Mouse (Mus musculus): ENCODE measurements around the gene Crebbp. TPM values are rescaled to one million over a fixed set of nuclear protein-coding genes. Genes with fewer than 3 reads are reported as not detected.

The Crebbp gene
- polyA plus RNA-seq, 1 experiment from 2014 or later = 14.8 TPM

DNA sequence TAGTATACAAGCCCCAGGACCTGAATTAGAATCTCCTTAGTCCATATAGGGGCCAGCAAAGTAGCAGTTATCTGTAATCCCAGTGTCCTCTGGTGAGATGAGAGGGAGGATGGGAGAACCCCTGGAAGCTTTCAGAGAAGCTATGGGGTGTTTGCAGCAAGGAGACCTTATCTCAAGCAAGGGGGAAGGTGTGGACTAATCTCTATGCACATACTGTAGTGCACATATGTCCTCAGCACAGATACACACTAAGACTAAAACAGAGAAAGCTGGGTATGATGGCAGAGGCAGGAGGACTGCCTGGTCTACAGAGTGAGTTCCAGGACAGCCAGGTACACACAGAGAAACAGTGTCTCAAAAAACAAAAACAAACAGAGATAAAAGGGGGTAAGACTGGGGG lies 21.8 kb upstream of the Crebbp start:
- H3K27ac ChIP-seq (replicated peaks) = no peak overlapping the region
- no peaks in the 10 kb centered on the region for H3K36me3 ChIP-seq (ENCODE audit: control insufficient read depth, insufficient read depth, low read length)
- no peak for DNase-seq (ENCODE audit: low spot score)
- H3K27me3 ChIP-seq (ENCODE audit: control insufficient read depth, insufficient read depth, low read length) = no peaks in the 10 kb centered on the region
- TF ChIP-seq EP300 (optimal IDR thresholded peaks at IDR 0.05) (no peak), CTCF (IDR thresholded peaks at IDR 0.05; ENCODE audit: low read depth) (no peak)
- H3K9me3 ChIP-seq (ENCODE audit: control insufficient read depth, low read length) = no peaks in the 10 kb centered on the region
- no peak overlapping the region for H3K4me2 ChIP-seq (replicated peaks; ENCODE audit: low read depth)
- no peak overlapping the region for H3K4me3 ChIP-seq (ENCODE audit: low read depth, low read length)
- no peak overlapping the region for H3K9ac ChIP-seq (ENCODE audit: low read length)
- no peaks in the 10 kb centered on the region for H3K4me1 ChIP-seq (replicated peaks; ENCODE audit: control insufficient read depth, insufficient read depth)
- no peak for ATAC-seq (ENCODE audit: low FRiP score, low TSS enrichment)

- Histone ChIP-seq H3K27ac (replicated peaks) (no peak overlapping the region), H3K4me2 (replicated peaks; ENCODE audit: low read depth) (no peak overlapping the region), H3K9me3 (ENCODE audit: control insufficient read depth, low read length) (no peaks in the 10 kb centered on the region), H3K9ac (ENCODE audit: low read length) (no peak overlapping the region), H3K27me3 (ENCODE audit: control insufficient read depth, insufficient read depth, low read length) (no peaks in the 10 kb centered on the region), H3K4me3 (ENCODE audit: low read depth, low read length) (no peak overlapping the region), H3K4me1 (replicated peaks; ENCODE audit: control insufficient read depth, insufficient read depth) (no peaks in the 10 kb centered on the region), H3K36me3 (ENCODE audit: control insufficient read depth, insufficient read depth, low read length) (no peaks in the 10 kb centered on the region)
- WGBS = 78% methylated on average over 2 of the region's 2 CpGs
- DNase-seq (ENCODE audit: low spot score) = no peak
- no peak for ATAC-seq (ENCODE audit: low FRiP score, low TSS enrichment)
- no peak for TF ChIP-seq EP300 (optimal IDR thresholded peaks at IDR 0.05)
Observed at GRCm38 (mm10) chr16:4225841-4226240, 12.0 kb upstream of the Crebbp start.

DNA sequence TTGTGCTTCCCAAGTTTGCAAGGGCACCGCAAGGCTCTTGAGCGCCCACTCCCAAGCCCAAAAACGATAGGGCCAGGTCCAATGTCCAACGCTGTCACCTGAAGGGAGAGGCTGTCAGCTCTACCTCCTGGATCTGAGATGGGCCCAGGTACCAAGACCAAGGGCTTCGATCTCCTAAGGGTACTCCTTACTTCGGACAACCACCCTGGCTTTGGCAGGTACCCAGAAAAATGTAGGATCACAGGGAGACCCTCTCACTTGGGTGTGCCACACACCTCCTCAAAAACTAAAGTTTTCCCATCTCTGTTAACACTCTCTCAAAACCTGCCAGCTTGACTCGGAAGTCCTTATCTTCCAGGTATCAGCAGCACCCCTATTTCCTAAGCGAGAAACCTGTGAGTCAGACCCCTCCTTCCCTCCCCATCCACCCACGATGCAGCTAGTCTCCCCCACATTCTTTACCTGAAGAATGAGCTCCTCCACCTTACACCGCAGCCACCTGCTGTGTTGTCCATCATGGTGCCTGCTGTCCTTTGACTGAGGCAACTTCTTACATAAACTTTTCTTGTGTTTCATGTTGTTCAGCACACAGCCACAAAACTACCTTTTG lies 939 bp upstream of the Crebbp start:
- ATAC-seq (ENCODE audit: low FRiP score, low TSS enrichment) = peak; percentile 20; the same call in 1 of the 2 replicates
- TF ChIP-seq EP300 (optimal IDR thresholded peaks at IDR 0.05) = no peak
- no peak for TF ChIP-seq CTCF (IDR thresholded peaks at IDR 0.05; ENCODE audit: low read depth)

GRCm38 (mm10) chr16:4212963-4213798 lies 616 bp downstream of the Crebbp start:
- H3K4me3 ChIP-seq (ENCODE audit: low read depth, low read length) = peak overlapping the region; percentile 88
- no peaks in the 10 kb centered on the region for H3K27me3 ChIP-seq (ENCODE audit: control insufficient read depth, insufficient read depth, low read length)
- DNase-seq (ENCODE audit: low spot score) (peak; percentile 78), ATAC-seq (ENCODE audit: low FRiP score, low TSS enrichment) (peak; percentile 79)
- H3K9me3 ChIP-seq (ENCODE audit: control insufficient read depth, low read length) = no peaks in the 10 kb centered on the region
- H3K36me3 ChIP-seq (ENCODE audit: control insufficient read depth, insufficient read depth, low read length) = no peaks in the 10 kb centered on the region
- H3K27ac ChIP-seq (replicated peaks) = peak overlapping the region; percentile 99
- TF ChIP-seq CTCF (IDR thresholded peaks at IDR 0.05; ENCODE audit: low read depth) (peak; percentile 30; the same call in 1 of the 2 replicates), EP300 (optimal IDR thresholded peaks at IDR 0.05) (no peak)
- H3K4me1 ChIP-seq (replicated peaks; ENCODE audit: control insufficient read depth, insufficient read depth) = peaks cover 3% of the 10 kb centered on the region; the same call in 1 of the 2 replicates
- peak overlapping the region; percentile 99 for H3K9ac ChIP-seq (ENCODE audit: low read length)
- WGBS = 2% methylated on average over 76 of the region's 128 CpGs
- peak overlapping the region; percentile 79 for H3K4me2 ChIP-seq (replicated peaks; ENCODE audit: low read depth)

More for the DNA sequence above, 939 bp upstream of the Crebbp start:
- H3K4me3 ChIP-seq (ENCODE audit: low read depth, low read length) = peak overlapping the region; percentile 88
- no peaks in the 10 kb centered on the region for H3K36me3 ChIP-seq (ENCODE audit: control insufficient read depth, insufficient read depth, low read length)
- H3K9me3 ChIP-seq (ENCODE audit: control insufficient read depth, low read length) = no peaks in the 10 kb centered on the region
- no peak overlapping the region for H3K27ac ChIP-seq (replicated peaks)
- DNase-seq (ENCODE audit: low spot score) = no peak
- 39% methylated on average over 10 of the region's 10 CpGs for WGBS
- peak overlapping the region; percentile 99 for H3K9ac ChIP-seq (ENCODE audit: low read length)
- H3K4me1 ChIP-seq (replicated peaks; ENCODE audit: control insufficient read depth, insufficient read depth) = peaks cover 3% of the 10 kb centered on the region; the same call in 1 of the 2 replicates
- peak overlapping the region; percentile 95 for H3K4me2 ChIP-seq (replicated peaks; ENCODE audit: low read depth)
- H3K27me3 ChIP-seq (ENCODE audit: control insufficient read depth, insufficient read depth, low read length) = no peaks in the 10 kb centered on the region

- DNase-seq (ENCODE audit: low spot score) = no peak
- TF ChIP-seq EP300 (optimal IDR thresholded peaks at IDR 0.05) = no peak
- TF ChIP-seq CTCF (IDR thresholded peaks at IDR 0.05; ENCODE audit: low read depth) = no peak
Observed at GRCm38 (mm10) chr16:4212167-4212962, 1.4 kb downstream of the Crebbp start.

More at GRCm38 (mm10) chr16:4212167-4212962, 1.4 kb downstream of the Crebbp start:
- Histone ChIP-seq H3K36me3 (ENCODE audit: control insufficient read depth, insufficient read depth, low read length) (no peaks in the 10 kb centered on the region), H3K4me3 (ENCODE audit: low read depth, low read length) (peak overlapping the region; percentile 88), H3K27me3 (ENCODE audit: control insufficient read depth, insufficient read depth, low read length) (no peaks in the 10 kb centered on the region), H3K4me1 (replicated peaks; ENCODE audit: control insufficient read depth, insufficient read depth) (peaks cover 3% of the 10 kb centered on the region; the same call in 1 of the 2 replicates), H3K4me2 (replicated peaks; ENCODE audit: low read depth) (peak overlapping the region; percentile 79), H3K9me3 (ENCODE audit: control insufficient read depth, low read length) (no peaks in the 10 kb centered on the region), H3K9ac (ENCODE audit: low read length) (peak overlapping the region; percentile 99), H3K27ac (replicated peaks) (peak overlapping the region; percentile 99)
- no peak for ATAC-seq (ENCODE audit: low FRiP score, low TSS enrichment)
- WGBS = 1% methylated on average over 23 of the region's 23 CpGs

All from stomach, postnatal 0 days (tissue).